Mouse (Mus musculus) spleen, adult 2 months (tissue): Measurements from ENCODE around the gene Gm20388.

Experiments
- CTCF ChIP-seq: fragments of 200-500 bp; IDR thresholded peaks from 2 replicates; pipeline ENCODE4 v1.5.1; 2011; ENCODE audit warnings: mild to moderate bottlenecking, inconsistent platforms; ENCODE audit not compliant: insufficient read depth, insufficient read length, insufficient replicate concordance; ENCODE audit errors: extremely low read depth
- POLR2A ChIP-seq: fragments of 200-500 bp; IDR thresholded peaks from 2 replicates; pipeline ENCODE4 v1.6.1; 2011; ENCODE audit warnings: low read depth, low read length, inconsistent platforms

- no peak for TF ChIP-seq CTCF
- no peak for TF ChIP-seq POLR2A
These were observed 877.0 kb downstream of the Gm20388 start for GRCm38 (mm10) chr8:120787631-120788030.
